Mouse (Mus musculus) T-helper 2 cell (primary cell): ENCODE data around the gene Map2k2.

ENCODE experiments used
- in situ Hi-C: fragments of 300-600 bp; cut with MboI, MseI; formaldehyde crosslinking; loops from one replicate; pipeline ENCODE4 v1.15.1; 2025; ENCODE audit warnings: high pct_unique_total_duplicates

Gene Map2k2

GRCm38 (mm10) chr10:81094931-81095678 lies 10.6 kb upstream of the Map2k2 start:
- in situ Hi-C loops: no loop called here

DNA sequence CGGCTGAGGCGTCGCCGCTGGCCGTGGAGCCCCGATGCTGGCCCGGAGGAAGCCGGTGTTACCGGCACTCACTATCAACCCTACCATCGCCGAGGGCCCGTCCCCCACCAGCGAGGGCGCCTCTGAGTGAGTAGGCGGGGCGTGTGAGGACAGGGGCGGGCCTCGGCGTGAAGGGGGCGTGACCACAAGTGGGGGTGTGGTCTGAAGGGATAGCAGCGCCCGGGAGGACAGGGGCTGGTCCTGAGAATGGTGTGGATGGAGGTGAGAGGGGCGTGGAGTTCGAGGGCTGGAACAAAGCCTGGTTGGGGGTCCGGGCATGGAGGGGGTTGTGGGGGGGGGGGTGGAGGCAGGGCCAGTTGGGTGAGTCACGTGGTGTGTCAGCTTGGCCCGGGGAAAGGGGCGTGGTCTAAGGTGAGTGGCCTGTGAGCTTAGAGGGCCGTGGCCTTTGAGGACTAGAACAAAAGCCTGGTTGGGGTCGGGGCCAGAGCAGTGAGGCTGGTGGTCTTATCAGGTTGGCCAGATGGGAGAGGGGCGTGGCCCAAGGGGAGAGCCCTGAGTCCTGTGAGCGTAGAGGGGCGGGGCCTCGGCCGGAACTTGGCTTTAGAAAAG lies 502 bp downstream of the Map2k2 start:
- in situ Hi-C loops: loop anchor here (5.0 kb wide), 1 partner anchor 56 kb away; no protein-coding TSS in a partner anchor

GRCm38 (mm10) chr10:81112946-81113345 lies 7.2 kb downstream of the Map2k2 start:
- in situ Hi-C loops: no loop called here

DNA sequence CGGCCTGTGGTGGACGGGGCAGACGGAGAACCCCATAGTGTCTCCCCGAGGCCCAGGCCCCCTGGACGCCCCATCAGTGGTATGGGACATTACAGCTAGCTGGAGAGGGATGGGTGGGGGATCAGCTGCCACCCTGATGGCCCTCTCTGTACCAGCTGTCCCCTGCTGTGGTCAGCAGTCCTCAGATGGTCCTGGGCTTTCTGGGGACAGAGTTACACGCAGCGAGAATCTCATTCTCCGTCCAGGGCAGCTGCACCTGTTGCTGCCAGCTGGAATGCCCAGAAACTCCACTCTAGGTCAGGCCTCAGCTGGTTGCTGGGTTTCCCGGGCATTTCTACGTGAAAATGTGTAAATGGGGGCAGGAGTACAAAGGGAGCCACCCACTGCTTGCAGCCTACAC lies 13.9 kb downstream of the Map2k2 start:
- in situ Hi-C loops: no loop called here

DNA sequence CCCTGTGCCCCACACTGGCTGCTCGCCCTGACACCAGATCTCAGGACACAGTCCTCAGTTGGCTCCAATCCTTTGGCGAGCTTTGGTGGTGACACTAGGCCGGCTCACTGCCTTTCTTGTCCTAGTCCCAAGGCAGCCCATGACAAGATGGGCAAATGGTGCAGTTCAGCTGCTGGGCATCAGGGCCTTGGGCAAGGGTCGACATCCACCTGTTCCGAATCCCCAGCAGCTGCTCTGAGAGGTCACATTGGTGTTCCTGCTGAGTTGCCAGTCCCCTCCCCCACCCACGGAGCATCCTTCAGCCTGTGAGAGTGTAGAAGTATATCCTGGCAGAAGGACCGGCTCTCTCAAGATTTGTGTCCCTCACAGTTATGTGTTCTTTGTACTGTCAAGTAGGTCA lies 14.9 kb downstream of the Map2k2 start:
- in situ Hi-C loops: no loop called here

DNA sequence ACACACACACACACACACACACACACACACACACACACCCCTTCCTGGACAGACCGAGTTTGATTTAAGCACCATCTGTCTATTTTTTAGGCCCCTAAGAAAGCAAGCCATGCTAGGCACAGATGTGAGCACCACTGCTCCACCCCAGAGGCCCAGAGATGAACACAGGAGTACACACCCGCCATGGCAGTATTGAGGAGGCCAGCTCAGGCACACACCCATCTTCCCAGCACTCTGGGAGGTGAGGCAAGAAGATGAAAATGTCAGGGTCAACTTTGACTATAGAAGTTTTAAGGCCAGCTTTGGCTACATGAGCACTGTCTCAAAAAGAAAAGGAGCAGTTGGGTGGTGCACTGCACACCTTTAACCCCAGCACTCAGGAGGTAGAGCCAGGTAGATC lies 17.2 kb downstream of the Map2k2 start:
- in situ Hi-C loops: no loop called here

DNA sequence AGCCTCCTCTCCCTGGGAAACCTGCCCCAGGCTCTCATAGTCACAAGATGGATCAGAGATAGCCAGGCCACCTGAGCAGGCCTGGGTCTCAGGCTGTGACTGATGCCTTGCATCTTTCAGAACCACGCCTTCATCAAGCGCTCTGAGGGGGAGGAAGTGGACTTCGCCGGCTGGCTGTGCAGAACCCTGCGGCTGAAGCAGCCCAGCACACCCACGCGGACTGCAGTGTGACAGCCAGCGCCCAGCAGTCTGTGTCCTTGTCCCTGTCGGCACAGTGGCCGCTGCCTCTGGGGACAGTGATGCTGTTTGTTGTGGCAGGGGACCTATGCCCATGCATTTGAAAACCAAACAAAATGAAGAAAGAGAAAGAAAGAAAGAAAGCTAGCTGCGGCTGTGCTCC lies 17.8 kb downstream of the Map2k2 start:
- in situ Hi-C loops: no loop called here

DNA sequence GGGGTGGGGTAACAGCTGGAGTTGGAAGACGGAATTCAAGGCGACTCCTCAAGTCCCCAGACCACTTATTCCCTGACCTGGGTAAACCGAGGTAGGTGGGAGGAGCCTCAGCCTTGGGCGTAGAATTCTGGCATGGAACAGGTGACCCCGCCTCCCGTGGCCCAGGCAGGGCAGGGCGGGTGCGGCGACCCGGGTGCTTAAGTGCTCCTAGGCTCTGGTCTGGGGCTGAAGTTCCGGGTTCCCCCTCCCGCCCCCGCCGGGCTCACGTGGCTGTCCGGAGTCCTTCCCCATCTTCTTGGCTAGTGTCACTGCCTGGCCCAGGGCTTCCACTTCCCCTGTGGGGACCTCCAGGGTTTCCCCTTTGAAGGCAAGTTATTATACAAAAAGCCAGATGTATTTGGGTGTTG lies 28.5 kb downstream of the Map2k2 start:
- in situ Hi-C loops: no loop called here

DNA sequence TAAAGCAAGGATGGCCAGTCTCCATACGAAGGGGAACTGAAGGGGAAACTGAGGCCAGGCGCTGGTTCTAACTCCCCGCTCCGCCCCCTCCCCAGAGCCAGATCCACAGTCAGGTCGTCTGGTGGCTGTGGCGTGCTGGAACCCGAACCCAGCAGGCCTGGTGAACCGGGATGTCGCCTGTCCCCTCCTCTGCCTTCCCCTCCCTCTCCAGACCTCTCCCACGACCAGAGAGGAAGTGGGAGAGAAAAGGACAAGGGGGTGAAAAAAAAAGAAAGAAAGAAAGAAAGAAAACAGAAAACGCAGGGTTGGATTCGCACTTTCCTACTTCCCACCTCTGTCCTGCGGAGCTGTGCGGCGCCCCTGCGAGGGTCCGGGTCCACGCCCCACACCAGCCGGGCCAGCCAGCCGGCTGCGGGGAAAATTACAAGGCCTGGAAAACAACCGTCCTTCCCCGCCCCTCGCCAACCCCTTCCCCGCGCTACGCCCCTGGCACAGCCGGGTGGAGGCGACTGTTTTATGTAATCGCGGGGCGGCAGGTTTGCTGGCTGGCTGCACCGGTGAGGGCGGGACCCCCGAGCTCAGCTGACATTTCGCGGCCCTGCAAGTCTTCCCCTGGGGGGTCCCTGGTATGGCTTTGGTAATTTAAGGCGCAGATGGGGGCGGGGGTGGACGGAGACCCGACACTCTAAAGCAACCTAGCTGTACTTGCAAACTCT lies 29.4 kb downstream of the Map2k2 start, which contains the start of gene Zbtb7a:
TSS of gene Zbtb7a (plus strand) at position 255 of the 716 bp plus-strand sequence.
- in situ Hi-C loops: loop anchor here (5.0 kb wide), 1 partner anchor 42 kb away; the partner anchor contains the start of gene Eef2

GRCm38 (mm10) chr10:81135831-81136705 lies 30.4 kb downstream of the Map2k2 start:
- in situ Hi-C loops: loop anchor here (5.0 kb wide), 1 partner anchor 41 kb away; the partner anchor contains the start of gene Eef2

DNA sequence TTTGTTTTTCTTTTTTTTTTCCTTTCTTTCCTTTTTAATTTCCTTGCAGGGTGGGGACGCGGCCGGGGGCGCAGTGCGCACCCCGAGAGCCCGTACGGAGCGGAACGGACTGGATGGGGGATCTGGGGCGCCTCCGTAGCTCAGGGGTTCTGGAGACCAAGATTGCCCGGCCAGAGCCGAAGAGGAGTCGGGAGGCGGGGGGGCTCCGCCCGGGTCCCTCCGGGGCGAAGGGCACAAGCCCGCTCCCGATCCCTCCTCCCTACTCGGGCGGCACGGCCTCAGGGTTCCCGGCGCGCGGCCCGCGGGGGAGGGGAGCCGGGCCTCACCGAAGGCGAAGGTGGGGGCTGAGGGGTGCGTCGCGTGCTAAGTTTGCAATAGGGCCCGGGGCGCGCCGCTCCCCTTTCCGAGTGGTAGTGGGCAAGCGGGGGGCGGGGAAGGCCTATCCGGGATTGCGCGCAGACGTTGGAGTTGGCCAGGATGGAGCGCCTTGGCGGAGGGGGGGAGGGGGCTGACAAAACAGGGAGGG lies 31.1 kb downstream of the Map2k2 start:
- in situ Hi-C loops: loop anchor here (5.0 kb wide), 1 partner anchor 41 kb away; the partner anchor contains the start of gene Eef2

DNA sequence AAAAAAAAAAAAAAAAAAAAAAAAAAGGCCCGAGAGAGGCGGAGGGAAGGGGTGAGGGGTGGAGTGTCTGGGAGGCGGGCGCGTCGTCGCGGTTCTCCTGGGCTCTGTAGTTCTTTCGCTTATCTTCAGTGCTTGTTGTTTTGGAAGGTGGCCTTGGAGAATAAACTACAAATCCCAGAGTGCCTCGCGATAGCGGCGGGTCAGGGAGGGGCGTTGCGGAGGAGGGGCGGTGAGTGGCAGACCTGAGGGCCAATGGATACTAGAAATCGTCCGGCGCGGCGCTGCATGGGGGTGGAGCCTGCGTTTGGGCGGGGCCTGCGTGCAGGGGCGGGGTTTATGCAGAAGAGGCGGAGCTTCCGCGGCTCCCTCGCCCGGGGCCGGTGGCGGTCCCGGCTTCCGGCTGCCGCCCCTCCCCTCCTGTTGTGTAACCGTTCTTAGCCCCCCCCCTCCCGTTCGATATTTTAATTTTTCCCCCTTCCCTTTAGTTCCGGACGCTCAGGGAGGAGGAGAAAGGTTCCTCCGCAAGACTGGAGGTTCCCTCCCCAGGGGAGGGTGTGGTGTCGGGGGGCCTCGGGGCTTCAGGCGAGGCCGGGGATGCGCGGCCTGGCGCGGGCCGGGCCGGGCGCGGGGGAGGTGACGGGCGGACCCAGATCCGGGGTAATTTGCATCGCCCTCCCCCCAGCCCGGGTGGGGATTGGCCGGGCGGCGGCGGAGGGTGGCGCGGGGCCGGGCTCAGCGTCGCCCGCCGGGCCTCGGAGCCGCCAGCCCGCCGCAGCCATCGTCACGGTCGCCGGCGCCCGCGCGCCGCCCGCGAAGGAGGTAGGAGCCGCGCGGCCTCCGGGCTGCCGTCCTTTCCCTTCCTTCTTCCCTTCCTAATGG lies 31.8 kb downstream of the Map2k2 start:
- in situ Hi-C loops: loop anchor here (5.0 kb wide), 1 partner anchor 40 kb away; the partner anchor contains the start of gene Eef2

- in situ Hi-C loops: loop anchor here (5.0 kb wide), 1 partner anchor 39 kb away; the partner anchor contains the start of gene Eef2
Measured at GRCm38 (mm10) chr10:81138131-81138782, 32.5 kb downstream of the Map2k2 start.

GRCm38 (mm10) chr10:81138821-81139528 lies 33.3 kb downstream of the Map2k2 start:
- in situ Hi-C loops: loop anchor here (5.0 kb wide), 1 partner anchor 38 kb away; the partner anchor contains the start of gene Eef2

DNA sequence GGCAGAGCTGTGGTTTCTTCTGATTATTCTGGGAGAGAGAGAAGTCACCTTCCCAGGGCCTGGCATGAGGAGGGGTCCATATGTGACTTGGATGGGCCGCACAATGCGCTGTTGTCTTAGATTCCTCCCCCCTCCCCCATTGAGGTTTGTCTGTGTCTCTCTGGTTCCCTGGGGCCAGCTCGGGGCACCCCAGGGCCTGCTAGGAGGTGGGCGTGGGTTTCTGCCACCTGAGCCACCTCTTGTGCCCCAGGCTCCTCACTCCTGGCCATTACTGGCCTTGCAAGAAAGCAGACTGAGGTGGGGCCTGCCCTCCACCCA lies 33.8 kb downstream of the Map2k2 start:
- in situ Hi-C loops: loop anchor here (5.0 kb wide), 1 partner anchor 38 kb away; the partner anchor contains the start of gene Eef2

DNA sequence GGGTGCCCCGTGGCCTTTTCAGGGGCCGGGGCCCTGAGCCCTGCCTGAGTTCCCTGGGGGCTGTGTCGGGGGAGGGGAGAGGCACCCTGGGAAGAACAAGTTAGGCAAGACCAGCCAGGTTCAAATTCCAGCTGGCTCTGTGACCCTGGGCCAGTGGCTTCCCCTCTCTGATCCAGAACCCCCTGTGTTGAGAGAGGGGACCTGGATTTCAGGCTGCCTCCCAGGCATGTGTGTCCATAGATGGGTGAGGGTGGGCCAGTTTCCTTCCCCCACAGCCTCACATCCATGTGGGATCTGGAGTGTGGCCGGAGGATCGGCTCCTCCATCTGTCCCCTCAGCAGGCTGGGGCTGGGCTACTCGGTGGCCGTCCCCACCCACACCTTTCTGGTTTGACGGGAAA lies 34.3 kb downstream of the Map2k2 start:
- in situ Hi-C loops: no loop called here

GRCm38 (mm10) chr10:81140717-81141454 lies 35.2 kb downstream of the Map2k2 start:
- in situ Hi-C loops: no loop called here
